22 mouse cellular contexts compared by ENCODE assay signal in genomic region chr17:66297721-66298120, GRCm38 (mm10).
DNase-seq lines count a peak whose midpoint lies in the region; ATAC-seq lines count a peak whose summit lies in the region.
"Had no signal": no experiment of that assay in that cellular context is flagged by ENCODE, and none has a peak within 500 bp of the region (broad histone marks: within the 10 kb centered on the region; RNA-seq: fewer than 3 reads in every experiment).

No protein-coding gene starts in this region.

- no peaks in the 10 kb centered on the region for H3K36me3 ChIP-seq in forebrain, embryonic 15.5 days
- H3K36me3 ChIP-seq: embryonic facial prominence, embryonic 13.5 days; embryonic facial prominence, embryonic 15.5 days; forebrain, embryonic 10.5 days; forebrain, embryonic 12.5 days had no signal

- H3K27me3 ChIP-seq in forebrain, embryonic 15.5 days: no peaks in the 10 kb centered on the region
- H3K27me3 ChIP-seq: embryonic facial prominence, embryonic 13.5 days; embryonic facial prominence, embryonic 15.5 days; forebrain, embryonic 12.5 days had no signal

- no peak overlapping the region for H3K27ac ChIP-seq in forebrain, embryonic 15.5 days (replicated peaks)
- H3K27ac ChIP-seq: embryonic facial prominence, embryonic 13.5 days; embryonic facial prominence, embryonic 15.5 days; forebrain, embryonic 10.5 days; forebrain, embryonic 12.5 days had no signal

- whole genome bisulfite sequencing in forebrain, embryonic 15.5 days: 90% methylated on average over 2 of the region's 3 CpGs

- H3K4me2 ChIP-seq in forebrain, embryonic 15.5 days (replicated peaks): no peak overlapping the region
- H3K4me2 ChIP-seq: embryonic facial prominence, embryonic 13.5 days; embryonic facial prominence, embryonic 15.5 days; forebrain, embryonic 12.5 days had no signal

- ATAC-seq in forebrain, embryonic 15.5 days (replicated peaks): no peak
- ATAC-seq: forebrain, embryonic 14.5 days; forebrain, postnatal 0 days had no signal

- peak; percentile 76 for DNase-seq in heart, adult 11 months
- no peak for DNase-seq in heart, postnatal 14 days
- peak; percentile 58 for DNase-seq in testis, postnatal 10 days (ENCODE audit: low spot score)
- DNase-seq in ovary, adult 18-20 months (ENCODE audit: low spot score): no peak
- DNase-seq: adrenal gland, adult 2 months; adrenal gland, postnatal 10 days; adrenal gland, postnatal 25 days; cerebellum, adult 11 months; cerebellum, adult 18-20 months; cerebellum, adult 8-10 months; cerebellum, adult 9-11 months; cerebellum, postnatal 14 days; cerebellum, postnatal 36 days; embryo, embryonic 11 days; forebrain, postnatal 0 days had no signal

- no peaks in the 10 kb centered on the region for H3K9me3 ChIP-seq in forebrain, embryonic 15.5 days
- H3K9me3 ChIP-seq: embryonic facial prominence, embryonic 13.5 days; embryonic facial prominence, embryonic 15.5 days; forebrain, embryonic 12.5 days had no signal

- no peaks in the 10 kb centered on the region for H3K4me1 ChIP-seq in forebrain, embryonic 15.5 days
- H3K4me1 ChIP-seq: embryonic facial prominence, embryonic 13.5 days; embryonic facial prominence, embryonic 15.5 days; forebrain, embryonic 10.5 days; forebrain, embryonic 12.5 days had no signal

- no peak overlapping the region for H3K9ac ChIP-seq in forebrain, embryonic 15.5 days (replicated peaks)
- H3K9ac ChIP-seq: embryonic facial prominence, embryonic 13.5 days; embryonic facial prominence, embryonic 15.5 days; forebrain, embryonic 12.5 days; forebrain, postnatal 0 days had no signal

- no peak overlapping the region for H3K4me3 ChIP-seq in forebrain, embryonic 15.5 days
- H3K4me3 ChIP-seq: embryonic facial prominence, embryonic 13.5 days; embryonic facial prominence, embryonic 15.5 days; erythroblast, embryonic 14.5 days; forebrain, embryonic 10.5 days; forebrain, embryonic 12.5 days had no signal

- intact Hi-C loops in heart, postnatal 14 days (cut with DNase I): no loop called here

Comparison
In these comparisons a context has a peak if more than half of its experiments do, and no peak if none do; other contexts are left out.
1. DNase-seq: peak in heart, adult 11 months (single experiment) and testis, postnatal 10 days (single experiment); none in heart, postnatal 14 days (0 of 2) and ovary, adult 18-20 months (single experiment).